Mouse (Mus musculus) embryo, embryonic 9.5 days (tissue): ENCODE results near the gene Psd.

Source experiments
- DNase-seq: peaks from one replicate; pipeline ENCODE4 v3.0.0-alpha.2; 2017; ENCODE audit errors: extremely low spot score

Psd gene

DNA sequence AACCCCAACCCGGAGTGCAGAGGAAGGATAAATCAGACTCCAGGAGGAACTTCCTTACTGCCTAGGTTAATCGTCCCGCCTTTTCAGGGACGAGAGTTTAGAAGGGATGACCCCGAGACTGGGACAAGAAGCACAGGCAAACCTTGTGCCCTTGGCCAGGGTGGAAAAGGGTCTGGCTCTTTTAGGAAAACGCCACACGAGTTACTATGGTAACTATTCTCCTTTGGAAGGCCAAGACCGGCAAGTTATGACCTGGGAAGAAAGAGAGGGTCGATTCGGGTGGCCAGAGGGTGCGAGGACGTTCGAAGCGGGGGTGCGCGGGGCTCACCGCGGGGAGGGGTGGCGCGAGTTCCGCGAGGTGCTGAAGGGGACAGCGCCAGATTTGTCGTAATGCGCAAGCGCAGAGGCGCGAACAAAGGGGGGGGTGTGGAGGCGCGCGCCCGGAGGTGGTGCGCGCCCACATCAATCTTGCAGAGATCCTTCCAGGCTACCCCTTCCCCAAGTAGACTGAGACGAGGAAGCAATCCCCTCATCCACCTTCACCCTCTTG is at the start of gene Psd:
Gene Psd (minus strand): TSS at position 401 of the 550 bp plus-strand sequence.
- DNase-seq: peak; percentile 63

DNA sequence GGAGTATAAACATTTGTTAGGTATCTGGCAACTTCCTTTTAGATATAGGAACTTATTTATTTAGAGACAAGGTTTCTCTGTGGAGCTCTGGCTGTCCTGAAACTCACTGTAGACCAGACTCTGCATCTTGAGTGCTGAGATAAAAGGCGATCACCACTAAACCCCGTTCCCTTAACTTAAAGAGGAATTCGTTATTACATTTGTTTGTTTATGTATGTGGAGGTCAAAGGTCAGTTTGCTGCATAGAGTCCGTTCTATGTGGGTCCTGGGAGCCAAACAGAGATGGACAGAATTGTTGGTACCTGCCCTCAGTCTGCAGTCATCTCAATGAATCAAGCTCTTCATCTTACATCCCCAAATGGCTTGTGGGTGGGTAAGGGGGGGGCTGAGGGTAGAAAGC is 48.9 kb upstream of the Psd start:
- DNase-seq: no peak

DNA sequence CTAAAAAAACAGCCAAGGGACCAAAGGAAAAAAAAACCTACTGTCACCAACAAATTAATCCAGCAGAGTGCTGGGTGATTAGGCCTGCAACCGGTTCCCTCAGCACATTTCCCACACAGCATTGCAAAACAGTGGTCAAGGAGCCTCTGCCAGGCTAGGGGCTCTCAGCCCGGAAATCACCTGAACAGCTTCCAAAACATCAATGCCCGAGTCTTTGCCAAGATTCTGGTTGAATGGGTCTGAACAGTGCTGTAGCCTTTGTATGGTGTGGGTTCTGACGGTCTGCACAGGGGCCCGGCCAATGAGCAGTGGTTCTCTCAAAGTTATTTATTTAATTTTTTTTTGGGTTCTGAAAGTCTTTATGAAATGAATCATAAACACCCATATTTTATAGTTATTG is 48.5 kb upstream of the Psd start:
- DNase-seq: no peak

DNA sequence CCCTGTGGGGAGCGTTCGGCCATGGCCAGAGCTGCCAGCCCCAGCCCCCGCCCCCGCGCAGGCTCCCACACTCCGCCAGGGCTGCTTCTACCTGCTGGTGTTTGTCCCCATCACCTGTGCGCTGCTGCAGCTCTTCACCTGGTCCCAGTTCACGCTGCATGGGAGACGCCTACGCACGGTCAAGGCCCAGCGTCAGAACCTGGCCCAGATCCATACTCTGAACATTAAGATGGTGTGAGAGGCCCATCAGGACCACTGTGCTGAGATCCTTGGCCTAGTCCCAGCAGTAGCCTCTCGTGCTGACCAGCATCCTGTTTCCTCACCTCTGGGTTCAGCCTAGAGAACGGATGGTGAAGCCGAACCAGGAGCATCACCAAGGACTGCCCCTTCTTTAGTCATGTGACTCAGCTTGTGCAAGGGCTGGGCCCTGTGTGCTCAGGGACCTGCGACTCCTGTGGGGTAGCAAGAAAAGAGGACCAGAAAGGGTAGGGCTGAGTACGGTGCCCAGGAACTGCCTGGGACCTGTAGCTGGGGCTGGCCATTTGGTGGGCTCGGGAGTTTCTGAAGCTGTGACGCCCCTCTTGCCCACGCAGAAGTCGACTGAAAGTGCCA is 47.6 kb upstream of the Psd start:
- DNase-seq: no peak

DNA sequence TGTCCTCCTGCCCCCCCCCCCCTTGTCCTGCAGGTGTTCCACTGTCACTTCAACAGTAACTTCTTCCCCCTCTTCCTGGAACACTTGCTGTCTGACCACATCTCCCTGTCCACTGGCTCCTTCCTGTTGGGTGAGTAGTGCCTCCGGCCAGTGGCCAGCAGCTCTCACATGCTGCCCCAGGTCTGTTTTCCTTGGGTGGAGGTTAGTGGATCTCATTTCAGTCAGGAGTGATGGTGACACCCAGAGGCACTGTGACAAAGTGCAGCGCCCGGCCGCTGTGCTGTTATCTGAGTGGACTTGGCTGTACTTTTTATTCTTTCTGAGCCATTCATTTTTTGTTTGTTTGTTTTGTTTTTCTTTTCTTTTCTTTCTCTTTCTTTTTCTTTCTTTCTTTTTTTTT is 42.2 kb upstream of the Psd start:
- peak; percentile 39 for DNase-seq

DNA sequence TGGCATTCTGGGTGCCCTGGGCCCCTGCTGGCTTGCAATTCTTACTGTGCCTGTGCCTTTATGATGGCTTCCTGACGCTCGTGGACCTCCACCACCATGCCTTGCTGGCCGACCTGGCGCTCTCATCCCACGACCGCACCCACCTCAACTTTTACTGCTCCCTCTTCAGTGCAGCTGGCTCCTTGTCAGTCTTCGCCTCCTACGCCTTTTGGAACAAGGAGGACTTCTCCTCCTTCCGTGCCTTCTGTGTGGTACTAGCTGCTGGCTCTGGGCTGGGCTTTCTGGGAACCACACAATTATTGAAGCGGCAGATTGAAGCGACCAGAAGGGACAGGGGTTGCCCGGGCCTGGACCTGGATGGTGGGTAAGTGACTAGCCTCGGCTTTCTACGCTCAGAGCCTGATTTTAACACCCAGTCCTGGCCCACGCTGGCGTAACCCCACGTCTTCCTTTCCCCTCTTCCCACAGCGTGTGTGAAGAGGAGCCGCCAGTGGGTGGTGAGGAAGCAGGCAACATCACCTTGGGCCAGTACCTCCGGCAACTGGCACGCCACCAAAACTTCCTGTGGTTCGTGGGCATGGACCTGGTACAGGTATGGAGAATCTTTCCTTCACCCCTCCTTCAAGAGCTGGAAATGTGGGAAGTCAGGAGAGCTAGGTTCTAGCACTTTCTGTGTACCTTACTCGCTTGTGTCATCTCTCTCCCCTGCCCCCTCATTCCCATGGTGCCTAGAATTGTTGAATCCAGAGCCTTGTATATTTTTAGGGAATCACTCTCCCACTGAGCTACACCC is 41.0 kb upstream of the Psd start:
- DNase-seq: no peak

DNA sequence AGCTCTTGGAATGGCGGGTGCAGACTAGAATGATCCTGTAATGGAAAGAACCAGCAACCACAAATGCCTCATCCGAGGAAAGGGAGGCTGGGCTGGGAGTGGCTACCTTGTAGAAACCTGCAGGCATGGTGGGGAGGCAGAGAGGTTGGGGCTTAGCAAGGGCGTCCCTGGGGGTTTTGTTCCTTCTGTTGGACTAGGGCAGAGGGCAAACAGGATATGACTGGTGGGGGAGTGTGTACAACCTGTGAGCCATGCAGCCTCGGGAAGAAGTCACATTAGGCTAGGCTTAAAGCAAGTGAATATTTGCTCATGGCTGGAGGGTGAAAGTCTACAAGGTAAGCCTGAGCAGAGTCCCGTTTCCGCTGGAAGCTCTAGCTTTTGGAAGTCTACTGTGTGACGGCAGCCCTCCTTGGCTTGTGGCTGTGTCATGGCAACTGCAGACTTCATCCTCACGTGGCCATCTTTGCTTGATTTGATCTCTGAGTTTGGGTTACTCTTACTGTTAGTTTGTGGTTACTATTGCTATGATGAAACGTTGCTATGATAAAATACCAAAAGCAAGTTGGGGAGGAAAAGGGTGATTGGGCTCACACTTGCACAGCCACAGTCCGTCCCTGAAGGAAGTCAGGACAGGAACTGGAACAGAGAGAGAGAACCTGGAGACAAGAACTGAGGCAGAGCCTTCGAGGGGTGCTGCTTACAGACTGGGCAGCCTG is 36.5 kb upstream of the Psd start:
- DNase-seq: no peak

DNA sequence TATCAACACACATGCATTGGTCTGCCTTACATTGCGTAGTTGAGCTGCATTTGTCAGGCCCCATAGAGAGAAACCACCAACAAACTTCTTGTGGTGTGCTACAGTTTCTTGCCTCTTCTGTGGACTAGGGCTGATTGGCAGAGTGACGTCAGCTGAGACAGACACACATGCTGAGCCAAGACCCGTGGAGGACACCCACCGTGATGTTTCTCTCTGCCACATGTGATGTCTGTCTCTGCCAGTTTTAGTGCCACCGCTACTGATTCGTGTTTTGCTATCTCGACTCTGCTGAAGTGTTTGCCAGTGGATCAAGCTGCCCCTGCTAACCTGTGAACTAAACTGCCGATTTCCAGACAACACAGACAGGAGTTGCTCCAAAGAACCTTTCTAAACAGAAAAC is 35.1 kb upstream of the Psd start:
- DNase-seq: no peak

DNA sequence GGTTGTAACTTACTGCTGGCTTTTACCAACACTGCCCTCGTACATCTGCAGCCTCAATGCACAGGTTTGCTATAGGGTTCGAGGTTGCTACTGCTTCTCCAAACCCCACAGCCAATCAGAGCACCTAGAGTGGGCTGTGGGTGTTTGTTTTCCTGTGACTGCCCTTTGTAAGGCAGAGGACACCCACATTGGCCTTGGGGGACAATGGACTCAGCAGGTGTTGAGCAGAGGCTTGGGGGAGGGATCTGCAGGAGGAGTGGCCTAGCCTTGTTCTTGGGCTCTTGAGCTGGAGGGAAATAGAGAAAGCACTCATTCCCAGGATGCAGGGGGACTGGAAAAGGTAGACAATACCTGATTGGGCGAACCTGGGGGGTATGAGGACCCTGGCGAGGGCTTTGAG is 31.4 kb upstream of the Psd start:
- no peak for DNase-seq

DNA sequence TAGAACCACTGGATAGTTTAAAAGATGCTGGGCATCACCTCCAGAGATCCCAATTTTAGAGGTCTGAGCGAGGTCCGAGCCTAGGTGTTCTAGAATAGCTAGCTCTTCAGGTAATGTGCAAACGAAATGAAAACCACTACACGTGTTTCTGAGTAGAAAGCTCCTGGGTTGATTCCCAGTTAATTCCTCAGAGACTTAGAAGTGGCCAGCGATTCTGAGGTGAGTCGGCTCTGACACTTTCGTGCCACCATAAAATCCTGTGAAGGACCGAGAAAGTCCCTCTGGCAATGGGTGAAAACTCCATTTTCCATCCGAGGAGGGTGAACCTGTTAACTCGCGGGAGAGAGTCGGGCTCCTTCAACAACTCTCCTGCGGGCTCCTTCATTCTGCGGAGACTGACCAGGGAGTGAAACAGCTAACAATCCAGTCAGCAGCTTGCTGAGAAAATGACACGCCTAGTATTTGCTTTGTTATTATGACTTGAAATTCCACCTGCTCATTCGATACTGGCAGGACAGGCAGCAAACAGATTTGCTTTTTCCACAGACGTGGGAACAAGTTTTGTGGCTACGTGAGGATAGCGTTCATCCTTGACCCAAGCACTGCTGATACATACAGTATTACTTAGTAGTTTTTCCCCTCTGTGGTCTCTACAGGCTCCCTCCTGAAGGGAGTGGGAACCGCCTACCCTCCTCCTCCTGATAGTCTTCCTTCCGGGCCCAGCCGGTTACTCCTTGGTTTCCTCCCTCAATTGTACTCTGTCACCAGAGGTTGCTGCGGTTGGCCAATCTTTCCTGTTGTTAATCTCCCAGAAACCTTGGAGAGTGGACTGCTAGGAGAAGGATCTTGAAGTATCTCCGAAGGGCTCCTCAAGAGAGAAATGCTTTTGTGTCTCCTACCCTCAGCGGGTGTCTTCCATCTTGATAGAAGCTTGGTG is 30.7 kb upstream of the Psd start:
- no peak for DNase-seq

DNA sequence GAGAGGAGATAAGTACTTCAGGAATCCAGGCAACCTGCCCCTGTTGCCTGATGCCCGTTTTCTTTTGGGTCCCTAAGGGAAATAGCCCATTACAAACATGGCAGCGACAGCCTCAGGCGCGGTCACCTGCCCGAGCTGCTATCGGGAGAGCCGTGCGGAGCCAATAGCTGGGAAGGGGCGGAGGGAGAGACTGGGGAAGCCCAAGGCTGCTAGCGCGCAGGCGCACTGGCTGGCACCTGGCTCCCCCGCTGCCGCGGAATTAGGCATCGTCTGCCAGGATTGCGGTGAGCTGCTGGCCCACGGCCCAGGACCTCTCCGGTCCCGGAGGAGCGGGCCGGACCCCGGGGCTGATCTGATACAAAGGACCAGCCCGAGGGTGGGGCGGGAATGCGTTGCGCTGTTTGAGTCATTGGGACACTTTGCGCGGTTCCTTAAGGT is 29.8 kb upstream of the Psd start:
- DNase-seq: peak; percentile 87

DNA sequence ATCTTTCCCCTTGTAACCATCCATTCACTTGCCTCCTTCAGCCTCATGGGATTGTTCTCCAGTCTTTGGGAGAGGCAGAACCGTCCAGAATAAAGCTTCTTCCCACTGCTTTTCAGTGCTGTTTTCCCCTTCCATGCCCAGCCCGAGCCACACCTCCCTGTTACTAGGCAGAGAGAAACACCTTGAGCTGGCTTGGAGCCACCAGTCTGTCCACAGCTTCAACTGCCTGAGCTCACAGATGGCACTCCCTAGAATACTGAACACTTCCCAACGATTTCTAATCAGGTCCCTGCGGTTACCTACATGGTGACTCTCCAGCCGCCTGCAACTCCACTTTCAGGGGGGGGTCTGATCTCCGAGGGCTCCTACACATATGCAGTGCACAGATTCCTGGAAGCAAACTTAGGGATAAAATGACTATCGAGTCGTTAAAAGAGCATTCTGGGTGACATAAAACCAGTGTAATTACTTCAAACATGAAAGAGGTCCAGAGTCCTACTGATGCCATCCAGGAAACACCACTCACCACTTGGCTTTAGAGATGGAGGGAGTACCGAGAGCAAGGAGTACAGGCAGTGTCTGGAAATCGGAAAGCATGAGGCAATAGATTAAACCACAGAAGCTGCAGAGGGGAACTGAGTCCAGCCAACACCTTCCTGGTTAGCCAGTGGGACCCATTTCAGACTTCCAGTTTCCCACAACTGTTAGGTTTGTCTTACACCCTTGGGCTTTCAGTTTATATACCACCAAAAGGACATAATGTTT is 23.4 kb upstream of the Psd start, which contains the start of gene 2310034G01Rik:
Gene 2310034G01Rik (minus strand): TSS at position 135 of the 765 bp plus-strand sequence.
- DNase-seq: no peak

DNA sequence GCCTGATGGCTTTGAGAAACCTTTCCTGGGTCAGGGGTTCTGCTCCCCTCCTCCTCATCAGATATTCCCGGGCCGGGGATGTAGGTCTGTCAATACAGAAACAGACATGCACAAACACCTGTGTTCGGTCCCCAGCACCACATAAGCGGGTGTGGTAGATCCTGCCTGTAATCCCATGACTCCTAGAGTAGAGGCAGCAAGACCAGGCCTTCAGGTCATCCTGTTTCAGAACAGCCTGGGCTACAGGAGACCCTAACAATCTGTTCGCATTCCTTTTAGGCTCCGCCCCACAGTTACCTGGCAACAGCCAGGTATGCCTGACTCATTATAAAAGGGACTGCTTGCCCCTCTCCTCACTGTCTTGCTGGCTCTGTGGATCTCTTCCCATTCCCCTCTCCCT is 22.6 kb upstream of the Psd start:
- DNase-seq: no peak

DNA sequence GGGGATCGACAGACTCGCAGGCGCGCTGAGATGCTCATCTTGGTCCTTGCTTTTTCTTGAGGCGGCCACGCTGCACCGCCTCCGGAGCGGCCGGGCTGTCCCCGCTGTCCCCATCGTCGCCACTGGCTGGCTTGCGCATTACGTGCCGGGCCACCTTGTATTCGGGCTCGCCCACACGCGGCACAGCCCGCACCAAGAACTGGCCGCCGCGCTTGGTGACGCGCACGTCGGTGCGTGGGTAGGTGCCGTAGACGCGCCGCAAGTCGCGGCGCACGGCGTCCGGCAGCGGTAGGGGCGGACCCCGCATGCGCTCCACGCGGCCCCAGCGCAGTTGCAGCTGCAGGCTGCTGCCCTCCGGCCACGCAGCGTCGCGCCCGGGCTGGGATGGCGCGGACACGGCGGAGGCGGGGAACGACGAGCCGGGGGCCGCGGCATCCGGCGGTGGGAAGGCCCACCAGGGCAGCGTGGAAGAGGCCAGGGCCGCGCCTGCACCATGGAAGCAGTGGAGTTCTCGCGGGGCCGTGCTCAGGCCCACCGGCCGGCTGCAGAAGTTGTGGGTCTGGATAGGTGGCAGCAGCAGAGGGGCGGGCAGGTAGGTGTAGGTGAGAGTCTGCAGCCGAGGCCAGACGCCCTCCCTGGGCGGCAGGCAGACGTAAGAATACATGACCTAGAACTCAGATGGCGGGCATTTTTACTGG is 22.0 kb upstream of the Psd start:
- peak; percentile 73 for DNase-seq

DNA sequence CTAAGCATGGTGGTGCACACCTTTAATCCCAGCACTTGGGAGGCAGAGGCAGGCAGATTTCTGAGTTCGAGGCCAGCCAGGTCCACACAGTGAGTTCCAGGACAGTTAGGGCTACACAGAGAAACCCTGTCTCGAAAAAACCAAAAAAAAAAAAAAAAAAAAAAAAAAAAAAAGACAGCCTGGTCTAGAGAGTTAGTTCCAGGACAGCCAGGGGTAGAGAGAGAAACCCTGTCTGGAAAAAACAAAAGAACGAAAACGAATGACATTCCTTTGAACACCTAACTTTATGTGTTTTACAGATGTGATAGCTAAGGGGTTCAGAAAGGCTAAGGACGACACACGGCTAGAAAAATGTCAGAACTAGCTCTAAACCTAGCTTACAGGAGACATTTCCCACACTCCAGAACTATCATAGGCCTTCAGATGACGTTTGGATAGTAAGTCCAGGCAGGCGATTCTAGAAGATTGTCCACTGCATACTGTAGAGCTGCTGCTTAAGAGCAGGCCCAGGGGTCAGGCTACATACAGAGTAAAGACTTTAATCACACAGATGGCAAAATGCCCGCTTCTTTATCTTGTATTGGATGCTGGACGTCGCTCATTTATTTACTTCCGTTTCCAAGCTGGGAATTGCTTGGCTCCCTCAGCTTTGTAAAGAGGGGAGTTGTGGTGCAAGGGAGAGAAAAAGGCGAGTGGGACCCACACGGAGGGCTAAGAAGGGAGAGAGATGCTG is 21.1 kb upstream of the Psd start:
- DNase-seq: no peak

DNA sequence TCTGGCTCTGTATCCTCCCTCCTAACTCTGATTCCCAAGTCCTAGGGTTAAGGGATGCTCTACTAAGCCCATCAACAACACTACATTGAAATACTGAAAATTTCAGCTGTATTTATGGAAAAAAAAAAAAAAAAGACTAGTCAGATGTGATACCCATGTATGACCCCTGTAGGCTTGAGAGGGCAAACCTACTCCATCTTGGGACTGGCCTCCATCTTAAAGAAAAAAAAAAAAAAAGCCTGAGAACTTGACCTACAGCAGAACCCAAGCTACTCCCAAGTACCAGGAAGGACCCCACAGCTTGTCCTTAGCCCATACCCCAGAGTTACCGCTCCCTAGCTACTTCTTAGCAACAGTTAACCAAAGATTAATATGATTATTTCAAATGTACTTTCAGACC is 20.2 kb upstream of the Psd start:
- no peak for DNase-seq

DNA sequence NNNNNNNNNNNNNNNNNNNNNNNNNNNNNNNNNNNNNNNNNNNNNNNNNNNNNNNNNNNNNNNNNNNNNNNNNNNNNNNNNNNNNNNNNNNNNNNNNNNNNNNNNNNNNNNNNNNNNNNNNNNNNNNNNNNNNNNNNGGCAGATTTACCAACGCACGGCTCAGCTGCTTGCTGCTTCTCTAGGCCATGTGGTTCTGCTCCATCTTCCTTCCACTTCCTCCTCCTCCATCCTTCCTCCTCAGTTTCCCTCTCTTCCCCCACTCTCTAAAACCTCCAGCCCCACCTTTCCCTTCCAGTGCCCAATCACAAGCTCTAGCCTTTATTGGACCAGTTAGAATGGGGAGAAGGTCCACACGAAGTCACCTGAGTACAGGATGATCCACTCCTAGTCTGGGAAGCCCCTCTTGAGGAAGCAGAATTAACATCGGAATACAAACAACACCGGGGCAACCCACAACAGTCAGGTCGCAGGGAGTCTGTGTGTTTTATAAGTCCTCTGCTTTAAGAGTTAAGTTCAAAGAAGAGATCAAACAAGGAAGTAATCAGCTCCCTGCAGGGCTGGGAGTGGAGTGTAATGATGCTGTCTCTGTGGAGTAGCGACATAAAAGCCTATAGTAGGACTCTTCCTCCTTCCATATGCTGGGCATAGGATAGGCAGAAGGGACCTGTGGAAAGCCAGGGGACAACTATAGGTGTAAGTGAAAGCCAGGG is 17.9 kb upstream of the Psd start:
- DNase-seq: no peak

DNA sequence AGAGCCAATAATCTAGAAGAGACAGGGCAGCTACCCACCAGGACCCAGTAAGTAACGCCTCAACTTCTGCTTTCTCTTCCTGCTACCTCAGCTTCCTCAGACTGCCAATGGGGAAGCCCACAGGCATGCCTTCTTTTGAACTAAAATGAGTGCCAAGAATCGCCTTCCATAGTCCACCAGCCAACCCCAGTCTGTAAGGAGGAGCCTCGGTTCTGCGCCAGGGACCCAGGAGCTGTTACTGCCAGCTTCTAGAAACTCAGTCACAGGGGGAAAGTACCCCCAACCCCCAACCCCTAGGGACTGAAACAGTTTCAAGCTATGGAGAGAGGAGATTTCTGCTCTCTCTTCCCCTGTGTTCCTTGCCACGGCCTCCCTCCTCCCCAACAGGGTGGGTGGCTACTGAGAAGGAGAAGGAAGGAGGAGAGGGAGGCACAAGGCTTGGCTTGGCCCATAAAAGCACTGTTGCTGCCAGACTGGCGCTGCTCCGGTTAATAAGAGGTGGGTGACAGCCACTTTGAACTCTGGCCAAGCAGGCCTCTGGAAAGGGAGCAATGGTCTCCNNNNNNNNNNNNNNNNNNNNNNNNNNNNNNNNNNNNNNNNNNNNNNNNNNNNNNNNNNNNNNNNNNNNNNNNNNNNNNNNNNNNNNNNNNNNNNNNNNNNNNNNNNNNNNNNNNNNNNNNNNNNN is 12.5 kb upstream of the Psd start:
- no peak for DNase-seq
